Mouse (Mus musculus): ENCODE measurements around the gene Olfr1216.
"Not testable (repeated sequence)": the region's sequence is repeated elsewhere in the genome, so short reads cannot be mapped to it uniquely, and the experiment has no call there.

Olfr1216 gene

GRCm38 (mm10) chr2:89018240-89018639, at the start of gene Olfr1216:
TSS of gene Olfr1216 (minus strand) at chr2:89018340.
- POLR2A ChIA-PET = no interaction called here
- CTCF ChIA-PET = no interaction called here

- POLR2A ChIA-PET = no interaction called here
Measured at GRCm38 (mm10) chr2:89061087-89061486, 42.9 kb upstream of the Olfr1216 start, which contains the start of gene Olfr1218. TSS of gene Olfr1218 (minus strand) at chr2:89061187.

GRCm38 (mm10) chr2:89031965-89032364, 13.8 kb upstream of the Olfr1216 start, which contains the start of gene Olfr1217:
TSS of gene Olfr1217 (minus strand) at chr2:89032065.
- ChIA-PET CTCF (no interaction called here), POLR2A (no interaction called here)

More at GRCm38 (mm10) chr2:89061087-89061486, 42.9 kb upstream of the Olfr1216 start, which contains the start of gene Olfr1218:
- CTCF ChIA-PET = no interaction called here

GRCm38 (mm10) chr2:89021436-89021835, 3.3 kb upstream of the Olfr1216 start:
- POLR2A ChIA-PET, CTCF ChIA-PET: not testable (repeated sequence)

GRCm38 (mm10) chr2:89006873-89007272, 11.3 kb downstream of the Olfr1216 start, which contains the start of gene Olfr1215:
TSS of gene Olfr1215 (minus strand) at chr2:89006973.
- CTCF ChIA-PET = no interaction called here
- POLR2A ChIA-PET = no interaction called here

- ChIA-PET POLR2A (no interaction called here), CTCF (no interaction called here)
Measured at GRCm38 (mm10) chr2:88992553-88992952, 25.6 kb downstream of the Olfr1216 start, which contains the start of gene Olfr1214. TSS of gene Olfr1214 (minus strand) at chr2:88992653.

- ChIA-PET POLR2A (no interaction called here), CTCF (no interaction called here)
Measured at GRCm38 (mm10) chr2:88980181-88980580, 38.0 kb downstream of the Olfr1216 start, which contains the start of gene Gm13762. TSS of gene Gm13762 (minus strand) at chr2:88980281.

Data from embryonic stem cell, embryonic (primary cell).